Mouse (Mus musculus): Measurements from ENCODE around the gene Eepd1.

The Eepd1 gene

DNA sequence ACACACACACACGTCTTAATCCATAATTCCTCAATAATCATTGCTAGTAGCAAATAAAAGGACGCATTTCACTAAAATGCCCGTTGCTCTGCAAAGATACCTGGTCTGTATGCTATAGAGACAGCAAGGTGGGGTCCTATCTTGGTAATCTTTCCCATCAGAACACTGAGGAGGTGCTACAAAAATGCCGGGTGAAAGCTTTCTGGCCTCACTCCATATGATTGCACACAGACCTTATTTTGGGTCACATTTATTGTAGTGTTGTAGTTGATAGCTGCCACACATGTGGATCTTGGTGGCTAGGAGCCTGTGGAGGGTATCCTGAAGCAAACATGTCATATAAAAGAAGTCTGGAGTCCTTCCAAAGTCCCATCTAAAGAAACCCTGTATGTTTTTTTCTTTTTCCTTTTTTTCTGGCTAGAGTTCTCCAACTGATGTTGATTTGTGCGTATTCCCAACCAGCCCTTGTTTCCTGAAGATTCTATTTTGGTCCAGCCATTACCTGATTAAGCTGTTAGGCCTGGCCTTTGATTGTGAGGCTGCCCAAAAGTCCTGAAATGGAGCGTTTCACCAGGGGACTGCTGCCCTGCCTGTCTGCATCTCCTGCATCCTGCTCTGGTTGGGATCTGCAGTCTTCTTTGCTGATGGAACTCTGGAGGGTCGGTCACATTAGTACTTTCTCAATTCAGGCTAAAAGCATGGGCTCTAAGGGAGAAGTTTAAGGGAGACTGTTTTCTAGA, 8.0 kb downstream of the Eepd1 start:
- no peak for DNase-seq (ENCODE audit: low read depth, low spot score)

DNA sequence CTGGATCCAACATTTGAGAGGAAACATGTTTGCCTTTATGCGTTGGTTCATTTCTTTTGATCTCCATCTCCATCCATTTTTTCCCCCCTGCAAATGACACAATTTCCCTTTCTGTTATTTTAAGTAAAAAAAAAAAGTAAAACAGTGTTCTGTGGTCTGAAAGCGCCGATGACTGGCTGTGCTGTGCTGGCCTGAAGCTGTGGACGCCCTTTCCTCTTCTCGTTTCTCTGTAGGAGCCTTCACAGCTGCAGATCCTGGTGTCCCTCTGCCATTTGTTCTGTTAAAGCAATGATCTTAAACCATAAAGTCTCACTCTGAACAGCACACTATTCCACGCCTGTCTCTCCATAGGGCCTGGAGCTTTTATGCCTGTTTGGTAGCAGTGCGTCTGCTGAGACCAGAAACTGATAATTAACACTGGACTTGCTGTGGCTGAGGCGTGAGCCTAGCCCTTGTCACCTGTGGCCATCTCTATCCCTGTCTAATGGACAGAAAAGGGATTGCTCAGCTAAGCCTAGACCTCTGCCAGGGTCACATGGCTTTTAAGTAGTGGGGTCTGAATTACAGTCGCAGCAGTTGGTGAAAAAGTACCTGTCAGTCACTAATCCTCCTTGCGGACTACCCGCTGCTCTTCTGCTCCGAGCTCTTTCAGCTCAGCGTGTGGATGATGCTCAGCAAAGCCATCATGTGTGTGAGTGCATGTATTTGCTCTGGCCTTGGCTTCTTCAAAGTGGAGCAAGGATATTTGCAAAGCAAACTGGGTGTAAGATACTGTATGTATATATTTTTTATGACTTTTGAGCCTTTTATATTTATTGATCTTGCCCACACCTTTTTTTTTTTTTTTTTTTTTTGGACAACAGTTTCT, 9.2 kb downstream of the Eepd1 start:
- no peak for DNase-seq (ENCODE audit: low read depth, low spot score)

DNA sequence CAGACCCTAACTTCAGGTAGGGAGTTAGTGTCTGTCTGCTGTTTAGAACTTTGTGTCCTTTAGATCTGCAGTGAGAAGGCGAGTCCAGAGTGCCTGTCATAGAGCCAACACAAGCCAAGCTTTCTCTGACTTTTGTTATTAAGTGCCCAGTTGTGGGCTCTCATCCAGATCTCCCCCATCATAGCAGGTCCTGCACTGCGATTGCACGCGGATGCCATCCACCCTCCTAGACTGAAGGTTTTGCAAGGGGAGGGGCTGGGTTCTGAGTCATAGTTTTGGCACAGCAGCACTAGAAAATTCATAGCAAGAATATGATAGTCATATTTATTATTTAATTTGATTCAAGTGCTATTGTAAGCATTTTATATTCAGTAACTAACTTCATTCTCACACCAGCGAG, 12.6 kb downstream of the Eepd1 start:
- DNase-seq (ENCODE audit: low read depth, low spot score): no peak

DNA sequence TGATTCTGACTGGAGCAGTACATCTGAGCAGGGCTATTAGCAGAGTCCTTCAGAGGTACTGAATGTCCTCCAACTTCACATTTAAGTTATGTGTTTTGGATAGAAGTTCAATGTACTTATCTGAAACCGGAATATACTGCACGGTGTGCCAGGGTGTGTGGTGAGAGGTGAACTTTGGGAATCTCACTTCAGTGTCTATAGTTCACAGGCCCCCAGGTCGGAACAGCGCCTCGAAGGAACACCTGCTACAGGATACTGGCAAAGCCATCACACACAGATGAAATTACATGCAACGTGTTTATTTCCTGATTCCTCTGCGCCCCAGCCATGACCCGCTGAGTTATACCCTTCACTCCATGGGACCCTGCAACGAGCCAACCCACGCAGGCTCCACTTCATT, 14.3 kb downstream of the Eepd1 start:
- DNase-seq (ENCODE audit: low read depth, low spot score): no peak

DNA sequence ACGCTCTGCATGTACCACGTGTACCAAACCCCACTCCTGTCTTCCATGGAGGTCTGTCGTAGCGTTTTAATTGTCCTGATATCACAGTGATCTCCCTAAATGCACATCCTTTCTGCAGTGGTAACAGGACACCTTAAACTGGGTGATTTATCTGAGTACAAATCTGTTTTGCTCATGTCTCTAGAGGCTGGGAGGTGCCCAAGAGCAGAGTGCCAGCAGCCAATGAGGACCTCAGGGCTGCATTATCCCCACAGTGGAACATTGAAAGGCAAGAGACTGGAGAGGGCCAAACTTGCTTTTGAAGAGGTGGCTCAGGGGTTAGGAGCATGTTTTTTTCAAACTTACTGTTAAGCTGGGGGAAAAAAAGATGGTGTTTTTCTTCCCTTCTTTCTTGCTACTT, 14.8 kb downstream of the Eepd1 start:
- no peak for DNase-seq (ENCODE audit: low read depth, low spot score)

DNA sequence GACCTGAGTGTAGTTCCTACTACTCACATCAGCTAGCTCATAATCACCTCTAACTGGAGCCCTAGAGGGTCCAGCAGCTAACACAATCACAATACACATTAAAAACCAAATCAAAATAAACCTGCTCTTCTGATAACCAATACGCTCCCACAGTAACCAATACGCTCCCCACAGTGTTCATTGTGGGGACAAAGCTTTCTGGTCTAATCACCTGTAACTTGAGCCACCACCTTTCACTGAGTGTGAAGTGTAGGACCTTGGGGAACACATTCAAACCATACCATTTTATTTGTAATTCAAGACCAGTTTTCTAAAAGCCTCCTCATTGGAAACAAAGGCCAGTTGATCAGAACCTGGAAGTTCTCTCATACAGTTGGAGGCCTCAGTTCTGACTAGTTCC, 15.4 kb downstream of the Eepd1 start:
- no peak for DNase-seq (ENCODE audit: low read depth, low spot score)

DNA sequence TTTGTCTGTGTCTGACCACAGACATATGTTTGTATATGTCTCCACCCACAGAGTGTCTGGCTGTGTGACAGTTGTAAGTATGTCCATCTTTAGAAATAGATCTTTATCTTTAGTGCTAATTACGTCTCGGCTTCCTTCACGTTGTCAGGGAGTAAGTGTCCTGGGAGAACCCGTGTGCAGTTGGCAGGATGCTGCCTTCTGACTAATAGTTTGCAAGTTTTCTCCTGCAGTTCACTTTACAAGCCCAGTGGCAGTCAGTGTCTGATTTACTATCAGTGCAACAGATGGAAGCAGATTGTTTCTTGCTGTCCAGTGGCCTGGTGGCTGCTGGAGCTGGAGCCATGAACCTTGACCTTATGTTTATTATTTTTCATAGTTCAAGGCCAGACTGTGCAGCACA, 17.4 kb downstream of the Eepd1 start:
- DNase-seq (ENCODE audit: low read depth, low spot score): no peak

DNA sequence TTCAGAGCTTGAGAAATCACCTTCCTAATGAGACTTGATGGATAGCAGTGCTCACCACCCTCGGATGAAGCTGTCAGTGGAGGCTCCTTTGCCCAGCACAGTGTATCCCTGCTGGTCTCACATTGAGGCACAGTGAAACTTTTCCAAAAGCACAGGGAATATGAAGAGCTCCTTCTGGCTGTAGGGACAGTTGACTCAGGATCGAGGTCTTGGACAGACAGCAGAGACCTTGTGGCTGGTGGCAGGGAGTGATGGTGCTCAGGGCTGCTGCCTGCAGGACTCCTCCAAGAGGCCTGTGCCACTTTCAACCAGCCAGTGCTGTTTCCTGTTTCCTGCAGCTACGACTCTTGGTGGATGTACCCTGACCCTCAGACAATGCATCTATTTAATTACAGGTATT, 18.0 kb downstream of the Eepd1 start:
- DNase-seq (ENCODE audit: low read depth, low spot score): no peak

DNA sequence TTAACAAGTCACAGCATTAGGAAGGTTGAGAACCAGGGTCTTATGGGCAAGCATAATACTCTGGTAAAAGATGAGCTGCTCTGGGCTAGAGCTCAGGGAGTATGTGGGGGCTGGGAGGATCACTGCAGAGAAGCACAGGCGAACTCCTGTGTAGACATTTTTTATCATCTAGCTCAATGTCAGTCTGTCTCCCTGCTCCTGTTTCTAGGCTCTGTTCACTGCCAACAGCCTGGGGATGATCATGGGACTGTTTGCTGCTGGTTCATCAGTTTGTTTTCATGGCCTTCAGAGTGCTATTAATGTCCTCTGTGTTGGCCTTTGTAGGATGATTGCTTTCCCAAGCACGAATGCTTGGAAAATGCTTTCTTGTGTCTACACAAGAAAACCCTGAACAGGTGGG, 18.7 kb downstream of the Eepd1 start:
- DNase-seq (ENCODE audit: low read depth, low spot score): no peak

DNA sequence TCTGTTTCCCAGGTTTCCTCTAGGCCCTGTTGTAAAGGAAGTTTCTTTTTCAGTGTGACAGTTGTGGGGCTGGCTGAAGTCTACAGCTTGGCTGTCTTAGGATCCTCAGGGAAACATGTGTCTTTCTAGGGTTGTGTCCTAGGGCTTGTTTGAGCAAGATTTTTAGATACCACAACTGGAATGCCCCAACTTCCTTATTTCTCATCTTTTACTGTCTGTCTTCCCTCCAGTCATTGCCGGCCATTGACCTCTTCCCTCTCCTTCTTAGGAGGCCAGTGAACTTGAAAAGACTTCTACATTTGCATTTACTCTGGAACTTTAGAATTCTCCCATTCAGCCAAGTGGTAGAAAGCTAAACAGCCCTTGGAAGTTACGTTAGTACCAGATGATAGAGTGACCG, 27.5 kb downstream of the Eepd1 start:
- DNase-seq (ENCODE audit: low read depth, low spot score): no peak

DNA sequence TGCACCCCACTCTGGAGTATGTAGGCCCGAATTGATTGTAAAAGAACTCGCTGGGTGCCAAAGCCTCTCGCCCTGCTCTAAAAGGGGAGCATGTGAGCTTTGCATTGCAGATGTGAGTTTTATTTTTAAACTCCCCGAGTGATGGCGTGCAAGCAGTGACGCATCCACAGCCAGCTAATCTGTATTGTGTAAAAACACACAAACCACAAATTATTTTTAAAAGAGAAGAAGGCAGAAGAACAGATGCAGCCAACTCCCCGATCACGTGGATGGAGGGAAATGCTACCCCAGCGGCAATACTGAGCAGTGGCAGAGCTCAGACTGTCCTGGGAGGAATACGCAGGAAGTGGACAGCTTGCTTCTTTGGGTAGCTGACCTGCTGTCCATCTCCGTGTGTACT, 29.2 kb downstream of the Eepd1 start:
- DNase-seq (ENCODE audit: low read depth, low spot score): no peak

DNA sequence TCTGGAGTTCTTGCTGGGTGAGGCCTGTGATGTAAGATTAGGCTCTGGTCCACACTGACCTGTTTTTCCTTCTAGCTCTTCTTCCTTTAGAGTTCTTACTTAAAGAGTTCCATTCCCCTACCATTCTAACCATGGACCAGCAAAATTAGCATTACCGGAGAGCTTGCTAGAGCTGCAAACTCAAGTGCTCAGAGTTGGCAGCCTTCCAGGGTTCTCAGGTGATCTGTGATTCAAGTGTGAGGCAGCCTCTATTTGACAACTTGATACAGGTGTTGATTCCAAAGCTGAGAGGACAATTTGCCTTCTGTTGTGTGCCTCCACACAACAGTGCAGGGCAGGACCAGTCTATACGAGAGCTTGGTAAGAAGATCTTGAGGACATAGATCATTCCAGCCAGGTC, 31.7 kb downstream of the Eepd1 start:
- no peak for DNase-seq (ENCODE audit: low read depth, low spot score)

DNA sequence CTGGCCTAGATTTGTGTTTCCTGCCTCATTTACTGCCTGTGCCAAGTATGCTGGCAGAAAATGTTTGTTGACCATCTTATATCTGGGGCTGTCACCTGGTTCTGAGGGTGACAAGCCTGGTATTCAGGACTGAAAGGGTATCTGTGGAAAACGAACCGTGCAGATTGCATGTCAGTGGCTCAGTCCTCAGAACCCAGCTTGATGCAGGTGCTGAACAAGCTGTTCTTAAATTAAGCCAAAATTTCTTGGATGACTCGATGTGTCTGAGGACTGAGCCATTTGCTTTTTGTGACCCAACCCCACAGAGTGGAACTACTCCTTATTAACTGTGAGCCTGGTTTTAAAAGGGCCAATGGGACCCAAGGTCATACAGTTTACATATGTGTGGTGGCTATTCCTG, 32.2 kb downstream of the Eepd1 start:
- DNase-seq (ENCODE audit: low read depth, low spot score): no peak

DNA sequence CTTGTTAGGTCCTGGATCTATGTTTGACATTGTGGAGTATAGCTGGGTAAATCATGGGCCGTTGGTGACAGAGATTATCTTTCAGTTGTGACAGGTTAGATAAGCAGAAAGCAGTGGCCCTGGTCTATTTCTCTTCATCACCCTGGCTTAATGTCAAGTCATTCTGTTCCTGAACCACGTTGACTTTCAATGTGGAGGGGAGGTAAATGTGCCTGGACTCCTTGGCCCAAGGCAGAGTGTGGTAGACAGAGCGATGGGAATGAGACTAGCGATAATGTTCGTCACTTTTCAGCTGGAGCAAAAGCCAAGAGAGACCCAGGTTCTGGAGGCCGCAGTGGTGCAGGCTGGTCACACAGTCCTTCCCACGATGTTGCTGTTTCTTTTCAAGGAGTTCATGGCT, 35.3 kb downstream of the Eepd1 start:
- DNase-seq (ENCODE audit: low read depth, low spot score): no peak

DNA sequence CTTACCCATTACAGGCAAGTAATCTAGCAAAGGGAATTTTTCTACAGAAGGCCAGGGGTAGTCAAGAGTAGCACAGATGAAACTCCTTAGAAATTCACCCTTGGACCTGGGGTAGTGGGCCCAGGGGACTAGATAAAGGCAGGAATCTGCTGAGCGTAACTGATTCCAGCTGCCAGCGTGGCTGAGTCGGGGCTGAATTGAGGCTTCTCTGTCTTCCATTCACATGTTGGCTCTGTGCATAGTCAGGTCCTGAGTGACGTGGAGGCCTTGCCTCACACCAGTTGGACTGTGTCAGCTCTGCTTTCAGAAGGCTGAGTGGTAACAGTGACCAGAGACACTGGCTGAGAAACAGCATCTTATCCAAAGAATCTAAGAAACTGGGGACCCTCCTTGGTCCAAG, 36.6 kb downstream of the Eepd1 start:
- no peak for DNase-seq (ENCODE audit: low read depth, low spot score)

DNA sequence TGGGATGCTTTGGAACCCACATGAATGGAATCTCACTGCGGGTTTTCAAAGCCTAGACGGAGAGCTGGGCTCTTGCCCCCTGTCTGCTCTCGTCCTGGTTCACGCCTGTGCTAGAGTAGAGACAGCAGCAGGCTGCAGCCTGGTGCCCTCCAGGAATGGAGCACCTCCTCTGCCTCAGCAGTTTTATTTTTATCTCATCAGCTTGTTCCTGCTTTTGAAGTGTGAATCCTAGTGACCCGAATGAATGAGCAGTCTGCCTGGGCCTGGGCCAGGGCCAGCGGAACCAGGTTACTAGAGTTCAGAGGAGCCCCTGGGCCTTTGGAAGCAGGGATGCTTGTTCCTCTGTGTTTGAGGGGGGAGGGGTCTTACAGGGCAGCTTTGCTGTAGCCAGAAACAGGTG, 37.8 kb downstream of the Eepd1 start:
- DNase-seq (ENCODE audit: low read depth, low spot score): no peak

DNA sequence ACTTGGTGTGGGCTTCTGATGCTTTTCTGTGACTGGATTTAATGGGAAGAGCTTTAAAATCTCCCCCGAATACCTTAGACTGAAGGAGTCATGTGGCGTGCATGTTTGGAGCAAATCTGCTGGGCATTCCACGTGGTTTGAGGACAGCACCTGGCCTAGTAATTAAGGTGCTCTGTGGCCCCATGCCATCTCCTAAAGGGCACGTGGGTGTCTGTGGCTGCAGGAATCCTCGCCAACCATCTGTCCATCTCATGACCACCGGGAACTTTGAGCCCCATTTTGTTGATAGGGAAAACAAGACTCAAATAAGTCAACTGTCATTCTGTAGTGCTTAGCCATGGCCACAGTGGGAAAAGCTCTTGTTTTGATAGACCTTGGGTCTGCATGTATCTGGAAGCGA, 39.5 kb downstream of the Eepd1 start:
- no peak for DNase-seq (ENCODE audit: low read depth, low spot score)

DNA sequence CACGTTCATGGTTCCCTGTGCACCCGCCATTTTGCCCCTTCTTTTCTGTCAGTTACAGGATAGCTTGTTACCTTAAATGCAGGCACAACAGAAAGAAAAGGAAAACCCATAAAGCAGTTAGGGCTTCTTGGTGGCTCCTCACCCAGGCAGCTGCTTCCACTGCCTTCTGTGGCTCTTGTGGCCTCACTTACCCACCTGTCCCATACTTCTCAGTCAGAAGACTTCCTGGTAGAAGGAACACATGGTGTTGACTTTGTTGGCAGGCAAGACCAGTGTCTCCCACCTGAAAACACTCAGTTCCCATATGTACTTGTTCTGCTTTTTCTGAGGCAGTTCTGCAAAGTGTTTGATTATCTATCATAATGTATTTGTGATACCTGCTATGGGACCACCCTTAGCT, 40.5 kb downstream of the Eepd1 start:
- DNase-seq (ENCODE audit: low read depth, low spot score): no peak

DNA sequence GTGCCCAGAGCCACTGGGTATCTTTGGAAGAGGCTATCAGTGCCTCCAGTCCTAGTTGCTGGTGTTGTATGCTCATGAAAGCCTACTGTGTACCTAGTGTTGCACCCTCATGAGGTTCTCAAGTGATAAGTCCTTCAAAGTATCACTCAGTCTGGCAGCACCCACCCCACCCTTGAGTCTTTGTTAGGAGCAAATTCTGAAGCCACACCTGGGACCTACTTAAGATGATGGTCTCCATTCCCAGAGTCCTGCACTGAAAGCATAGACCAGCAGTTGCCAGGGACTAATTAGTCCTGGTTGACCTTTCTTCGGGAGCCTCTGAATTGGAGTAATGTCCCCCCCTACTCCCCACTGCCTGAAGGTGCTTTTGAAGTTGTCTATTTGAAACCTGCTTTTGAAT, 45.2 kb downstream of the Eepd1 start:
- DNase-seq (ENCODE audit: low read depth, low spot score): no peak

DNA sequence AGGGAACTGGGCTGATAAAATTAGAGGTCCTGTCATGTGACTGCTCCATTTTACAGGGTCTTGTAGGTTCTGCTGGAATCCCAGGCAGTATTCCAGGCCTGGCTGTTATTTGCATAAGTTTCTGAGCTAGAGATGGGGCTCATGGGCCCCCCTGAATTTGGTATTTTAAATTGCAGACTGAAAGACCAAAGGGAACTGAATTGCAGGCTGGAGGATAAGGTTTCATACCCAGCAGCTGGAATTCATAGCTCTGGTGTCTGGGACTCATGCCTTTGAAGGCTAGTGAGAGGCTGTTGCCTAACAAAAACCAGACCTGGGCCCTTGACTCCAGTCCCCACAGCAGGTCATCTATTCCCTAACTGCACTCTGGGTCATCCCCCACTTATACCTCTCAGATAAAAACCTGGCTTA, 45.6 kb downstream of the Eepd1 start:
- no peak for DNase-seq (ENCODE audit: low read depth, low spot score)

DNA sequence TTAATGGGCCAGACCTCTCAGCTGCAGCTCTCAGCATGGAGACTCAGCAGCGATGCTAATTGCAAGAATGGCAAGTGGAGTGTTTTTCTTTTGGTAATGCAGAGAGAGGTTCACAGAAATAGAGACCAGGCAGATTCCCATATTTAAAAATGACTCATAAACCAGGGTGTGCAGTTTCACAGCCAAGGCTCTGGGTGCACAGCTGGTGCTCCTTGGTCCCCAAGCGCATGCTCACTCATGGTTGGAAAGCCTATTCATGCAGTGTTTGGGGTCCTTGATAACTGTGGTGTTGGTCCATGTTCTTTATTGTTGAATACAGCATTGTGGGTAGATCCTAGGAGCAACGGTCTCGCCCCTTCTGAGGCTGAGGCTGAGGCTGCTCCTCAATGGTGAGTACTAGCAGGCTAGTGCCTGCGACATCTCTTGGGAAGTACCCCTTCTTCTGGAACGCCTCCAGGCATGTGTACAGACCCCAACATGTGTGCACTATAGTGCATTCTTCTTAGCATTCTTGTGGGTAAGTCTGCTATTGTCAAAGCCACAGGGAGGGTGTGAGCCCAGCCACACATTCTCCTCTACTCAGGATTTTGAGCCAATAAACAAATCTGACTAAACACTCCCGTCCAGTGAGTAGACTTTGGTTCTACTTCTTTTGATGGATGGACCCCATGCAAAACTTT, 46.2 kb downstream of the Eepd1 start:
- no peak for DNase-seq (ENCODE audit: low read depth, low spot score)

DNA sequence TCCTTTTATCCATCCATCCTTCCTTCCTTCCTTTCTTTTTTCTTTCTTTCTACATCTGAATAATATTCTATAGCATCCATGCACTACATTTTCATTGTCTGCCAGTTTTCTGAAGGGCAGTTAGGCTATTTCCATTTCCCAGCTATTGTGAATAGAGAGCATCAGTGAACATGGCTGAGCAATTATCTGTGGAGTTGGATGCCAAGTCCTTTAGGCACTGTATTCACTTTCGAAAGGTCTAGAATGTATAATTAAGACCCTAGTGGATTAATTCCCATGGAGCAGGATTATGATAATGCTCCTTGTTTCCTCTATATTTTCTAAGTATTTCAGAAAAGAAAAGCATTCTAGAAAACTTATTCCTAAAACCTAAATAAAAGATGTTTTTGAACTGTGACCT, 50.3 kb downstream of the Eepd1 start:
- no peak for DNase-seq (ENCODE audit: low read depth, low spot score)

DNA sequence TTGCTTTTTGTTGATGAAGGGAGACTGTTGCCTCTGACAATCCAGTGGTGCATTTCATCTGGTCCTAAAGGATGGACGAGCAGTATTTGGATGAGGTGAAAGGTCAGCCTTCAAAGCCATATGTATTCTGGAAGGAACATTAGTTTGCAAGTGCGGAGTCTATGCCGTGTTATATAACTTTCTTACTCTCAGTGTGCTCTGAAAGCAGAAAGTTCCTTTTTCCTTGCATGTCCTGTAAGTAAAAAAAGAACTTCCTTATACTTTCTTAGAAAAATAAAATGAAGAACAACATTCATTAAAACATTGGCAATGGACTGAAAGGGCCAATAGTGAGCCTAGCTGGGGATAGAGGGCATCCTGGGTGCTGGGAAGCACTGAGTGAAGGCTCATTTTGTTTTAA, 50.8 kb downstream of the Eepd1 start:
- no peak for DNase-seq (ENCODE audit: low read depth, low spot score)
